Mouse (Mus musculus): ENCODE measurements around the gene Pitpnm3. TPM values are rescaled to one million over a fixed set of nuclear protein-coding genes. Genes with fewer than 3 reads are reported as not detected.

Pitpnm3 gene
- polyA plus RNA-seq (2012; rRNA removed) (1.0 and 1.2 TPM in 2 replicates), polyA plus RNA-seq (2014; fragmentation: Nextera tagmentation; extraction: Ambion mirVana) (0.28 and 0.40 TPM in 2 replicates)

- WGBS, result 0% methylated on average over 48 of the region's 107 CpGs
- Histone ChIP-seq H3K27me3 (ENCODE audit: control insufficient read depth, insufficient read depth, low read length) (peaks cover 49% of the 10 kb centered on the region), H3K27ac (replicated peaks; ENCODE audit: low read depth, low read length) (no peak within 1 kb of the TSS), H3K4me1 (ENCODE audit: control insufficient read depth, insufficient read depth, low read length) (0 out of 2 replicates have a peak, but pooled peaks cover 6% of the 10 kb centered on the region), H3K9me3 (ENCODE audit: control insufficient read depth, low read length) (no peaks in the 10 kb centered on the region), H3K4me2 (replicated peaks; ENCODE audit: low read depth, low read length, severe bottlenecking) (peak within 1 kb of the TSS; percentile 99), H3K9ac (ENCODE audit: low read depth, low read length, severe bottlenecking) (peak within 1 kb of the TSS; percentile 58), H3K36me3 (ENCODE audit: control insufficient read depth, insufficient read depth, low read length) (no peaks in the 10 kb centered on the region), H3K4me3 (replicated peaks; ENCODE audit: low read length) (peak within 1 kb of the TSS; percentile 54)
- no peak for TF ChIP-seq POLR2A (IDR thresholded peaks at IDR 0.05; ENCODE audit: borderline replicate concordance, extremely low read depth, insufficient read depth, insufficient read length)
- DNase-seq (ENCODE audit: low spot score) (no peak), ATAC-seq (ENCODE audit: low FRiP score, low read depth) (no peak)
These were observed at the start of gene Pitpnm3 for GRCm38 (mm10) chr11:72135383-72136158. Pitpnm3 (minus strand) TSS chr11:72135778.

DNA sequence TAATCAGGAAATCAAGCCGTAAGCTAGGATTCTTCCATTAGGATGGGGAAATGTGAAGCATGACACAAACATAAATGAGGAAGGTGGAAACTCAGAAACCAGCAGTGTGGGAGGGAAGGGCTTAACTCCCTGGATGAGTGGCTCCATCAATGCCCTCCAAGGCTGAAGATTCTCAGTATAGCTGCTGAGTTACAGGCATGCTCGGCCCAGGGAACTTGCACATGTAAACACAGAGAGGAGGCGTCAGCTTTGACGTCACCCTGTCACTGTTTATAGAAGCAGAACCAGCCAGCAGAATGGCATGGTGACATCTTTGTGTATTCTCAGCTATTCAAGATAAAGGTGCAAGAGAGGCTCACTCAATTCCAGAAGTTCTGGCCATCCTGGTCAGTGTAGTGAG lies 48.7 kb upstream of the Pitpnm3 start:
- WGBS, result 88% methylated on average over 4 of the region's 4 CpGs
- no peaks in the 10 kb centered on the region for H3K9me3 ChIP-seq (ENCODE audit: control insufficient read depth, low read length)
- H3K27ac ChIP-seq (replicated peaks; ENCODE audit: low read depth, low read length), result no peak overlapping the region
- no peak for TF ChIP-seq POLR2A (IDR thresholded peaks at IDR 0.05; ENCODE audit: borderline replicate concordance, extremely low read depth, insufficient read depth, insufficient read length)
- peaks cover 43% of the 10 kb centered on the region for H3K36me3 ChIP-seq (ENCODE audit: control insufficient read depth, insufficient read depth, low read length)
- H3K27me3 ChIP-seq (ENCODE audit: control insufficient read depth, insufficient read depth, low read length), result no peaks in the 10 kb centered on the region
- H3K4me1 ChIP-seq (ENCODE audit: control insufficient read depth, insufficient read depth, low read length), result no peaks in the 10 kb centered on the region
- no peak overlapping the region for H3K4me2 ChIP-seq (replicated peaks; ENCODE audit: low read depth, low read length, severe bottlenecking)
- DNase-seq (ENCODE audit: low spot score) (no peak), ATAC-seq (ENCODE audit: low FRiP score, low read depth) (no peak)
- no peak overlapping the region for H3K9ac ChIP-seq (ENCODE audit: low read depth, low read length, severe bottlenecking)
- H3K4me3 ChIP-seq (replicated peaks; ENCODE audit: low read length), result no peak overlapping the region

GRCm38 (mm10) chr11:72181136-72181535 lies 45.6 kb upstream of the Pitpnm3 start:
- no peak for DNase-seq (ENCODE audit: low spot score)
- Histone ChIP-seq H3K36me3 (ENCODE audit: control insufficient read depth, insufficient read depth, low read length) (peaks cover 46% of the 10 kb centered on the region), H3K4me2 (replicated peaks; ENCODE audit: low read depth, low read length, severe bottlenecking) (no peak overlapping the region), H3K4me3 (replicated peaks; ENCODE audit: low read length) (no peak overlapping the region), H3K27ac (replicated peaks; ENCODE audit: low read depth, low read length) (no peak overlapping the region), H3K9ac (ENCODE audit: low read depth, low read length, severe bottlenecking) (no peak overlapping the region), H3K9me3 (ENCODE audit: control insufficient read depth, low read length) (no peaks in the 10 kb centered on the region), H3K4me1 (ENCODE audit: control insufficient read depth, insufficient read depth, low read length) (no peaks in the 10 kb centered on the region), H3K27me3 (ENCODE audit: control insufficient read depth, insufficient read depth, low read length) (no peaks in the 10 kb centered on the region)
- TF ChIP-seq POLR2A (IDR thresholded peaks at IDR 0.05; ENCODE audit: borderline replicate concordance, extremely low read depth, insufficient read depth, insufficient read length), result no peak
- no peak for ATAC-seq (ENCODE audit: low FRiP score, low read depth)
- 93% methylated on average over 4 of the region's 4 CpGs for WGBS

DNA sequence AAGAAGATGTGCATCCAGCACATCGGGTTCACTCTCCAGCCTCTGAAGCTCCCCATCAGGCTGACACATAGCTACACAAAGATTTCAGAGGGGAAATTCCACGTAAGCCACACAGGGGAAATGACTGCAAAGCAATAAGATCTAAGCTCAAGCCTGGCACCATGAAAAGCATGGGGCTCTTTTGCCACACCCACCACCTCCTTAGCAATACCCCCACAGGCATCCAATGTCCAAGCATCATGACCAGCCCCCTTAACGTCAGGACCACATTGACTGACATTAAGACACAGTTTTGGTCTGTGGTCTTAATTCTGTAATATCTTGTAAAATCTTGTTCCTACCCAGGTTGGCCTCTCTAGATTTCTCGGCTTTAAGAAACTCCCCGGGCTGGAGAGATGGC lies 45.0 kb upstream of the Pitpnm3 start:
- WGBS, result 88% methylated on average over 5 of the region's 5 CpGs

GRCm38 (mm10) chr11:72176553-72176952 lies 41.0 kb upstream of the Pitpnm3 start:
- TF ChIP-seq POLR2A (IDR thresholded peaks at IDR 0.05; ENCODE audit: borderline replicate concordance, extremely low read depth, insufficient read depth, insufficient read length), result no peak
- ATAC-seq (ENCODE audit: low FRiP score, low read depth) (no peak), DNase-seq (ENCODE audit: low spot score) (no peak)
- H3K9me3 ChIP-seq (ENCODE audit: control insufficient read depth, low read length), result no peaks in the 10 kb centered on the region
- H3K4me3 ChIP-seq (replicated peaks; ENCODE audit: low read length), result no peak overlapping the region
- no peak overlapping the region for H3K27ac ChIP-seq (replicated peaks; ENCODE audit: low read depth, low read length)
- H3K4me2 ChIP-seq (replicated peaks; ENCODE audit: low read depth, low read length, severe bottlenecking), result no peak overlapping the region
- H3K9ac ChIP-seq (ENCODE audit: low read depth, low read length, severe bottlenecking), result no peak overlapping the region
- peaks cover 59% of the 10 kb centered on the region for H3K36me3 ChIP-seq (ENCODE audit: control insufficient read depth, insufficient read depth, low read length)
- no peaks in the 10 kb centered on the region for H3K27me3 ChIP-seq (ENCODE audit: control insufficient read depth, insufficient read depth, low read length)
- no peaks in the 10 kb centered on the region for H3K4me1 ChIP-seq (ENCODE audit: control insufficient read depth, insufficient read depth, low read length)
- WGBS, result 56% methylated on average over 3 of the region's 3 CpGs

More for the DNA sequence above, 45.0 kb upstream of the Pitpnm3 start:
- ATAC-seq (ENCODE audit: low FRiP score, low read depth), result no peak
- Histone ChIP-seq H3K4me1 (ENCODE audit: control insufficient read depth, insufficient read depth, low read length) (no peaks in the 10 kb centered on the region), H3K27ac (replicated peaks; ENCODE audit: low read depth, low read length) (no peak overlapping the region), H3K4me2 (replicated peaks; ENCODE audit: low read depth, low read length, severe bottlenecking) (no peak overlapping the region), H3K36me3 (ENCODE audit: control insufficient read depth, insufficient read depth, low read length) (peaks cover 48% of the 10 kb centered on the region), H3K4me3 (replicated peaks; ENCODE audit: low read length) (no peak overlapping the region), H3K27me3 (ENCODE audit: control insufficient read depth, insufficient read depth, low read length) (no peaks in the 10 kb centered on the region), H3K9ac (ENCODE audit: low read depth, low read length, severe bottlenecking) (no peak overlapping the region), H3K9me3 (ENCODE audit: control insufficient read depth, low read length) (no peaks in the 10 kb centered on the region)
- TF ChIP-seq POLR2A (IDR thresholded peaks at IDR 0.05; ENCODE audit: borderline replicate concordance, extremely low read depth, insufficient read depth, insufficient read length), result no peak
- DNase-seq (ENCODE audit: low spot score), result no peak
